Mouse (Mus musculus) layer of hippocampus, postnatal 10 days (tissue): ENCODE results near the gene Bsnd. TPM values are rescaled to one million over a fixed set of nuclear protein-coding genes. Genes with fewer than 3 reads are reported as not detected.

ENCODE experiments used
- total RNA-seq, 2 experiments: library from RNA; stranded (reverse); gene quantifications; 2 replicates each; pipeline ENCODE4 v1.2.3; 2021

Bsnd gene
- total RNA-seq, 2 experiments from 2014 or later = not detected

Other genes starting within 250 kb of the Bsnd start
- 10 to 100 TPM; 46.7 to 53.2 TPM for gene Usp24, start 176.1 kb downstream of the Bsnd start, total RNA-seq
- gene Pcsk9, start 28.0 kb downstream of the Bsnd start, total RNA-seq = 1 to 10 TPM; 1.2 to 1.3 TPM
- 10 to 100 TPM; 94.3 to 97.7 TPM for gene Dhcr24, start 68.8 kb upstream of the Bsnd start, total RNA-seq
- under 1 TPM in 1 of 2 experiments, not detected in 1; 0.30 TPM for gene Lexm, start 125.0 kb upstream of the Bsnd start, total RNA-seq
- gene Ttc22, start 130.1 kb upstream of the Bsnd start, total RNA-seq = 1 to 10 TPM in 1 of 2 experiments, under 1 TPM in 1; 0.87 to 1.9 TPM
- 1 to 10 TPM; 8.3 to 8.6 TPM for gene Pars2, start 158.8 kb upstream of the Bsnd start, total RNA-seq
- 10 to 100 TPM; 44.5 to 52.2 TPM for gene Ttc4, start 186.7 kb upstream of the Bsnd start, total RNA-seq
- 1 to 10 TPM; 1.9 to 3.5 TPM for gene Mroh7, start 238.6 kb upstream of the Bsnd start, total RNA-seq
- gene Fam151a, start 241.6 kb upstream of the Bsnd start, total RNA-seq = not detected